Mouse (Mus musculus) MN1 (cell line): ENCODE results near the gene Haus2.
"Not testable (repeated sequence)": the region's sequence is repeated elsewhere in the genome, so short reads cannot be mapped to it uniquely, and the experiment has no call there.

Experiments
- DNase-seq: peaks from one replicate; pipeline ENCODE4 v3.0.0-alpha.2; 2016; ENCODE audit warnings: low spot score

The Haus2 gene

DNA sequence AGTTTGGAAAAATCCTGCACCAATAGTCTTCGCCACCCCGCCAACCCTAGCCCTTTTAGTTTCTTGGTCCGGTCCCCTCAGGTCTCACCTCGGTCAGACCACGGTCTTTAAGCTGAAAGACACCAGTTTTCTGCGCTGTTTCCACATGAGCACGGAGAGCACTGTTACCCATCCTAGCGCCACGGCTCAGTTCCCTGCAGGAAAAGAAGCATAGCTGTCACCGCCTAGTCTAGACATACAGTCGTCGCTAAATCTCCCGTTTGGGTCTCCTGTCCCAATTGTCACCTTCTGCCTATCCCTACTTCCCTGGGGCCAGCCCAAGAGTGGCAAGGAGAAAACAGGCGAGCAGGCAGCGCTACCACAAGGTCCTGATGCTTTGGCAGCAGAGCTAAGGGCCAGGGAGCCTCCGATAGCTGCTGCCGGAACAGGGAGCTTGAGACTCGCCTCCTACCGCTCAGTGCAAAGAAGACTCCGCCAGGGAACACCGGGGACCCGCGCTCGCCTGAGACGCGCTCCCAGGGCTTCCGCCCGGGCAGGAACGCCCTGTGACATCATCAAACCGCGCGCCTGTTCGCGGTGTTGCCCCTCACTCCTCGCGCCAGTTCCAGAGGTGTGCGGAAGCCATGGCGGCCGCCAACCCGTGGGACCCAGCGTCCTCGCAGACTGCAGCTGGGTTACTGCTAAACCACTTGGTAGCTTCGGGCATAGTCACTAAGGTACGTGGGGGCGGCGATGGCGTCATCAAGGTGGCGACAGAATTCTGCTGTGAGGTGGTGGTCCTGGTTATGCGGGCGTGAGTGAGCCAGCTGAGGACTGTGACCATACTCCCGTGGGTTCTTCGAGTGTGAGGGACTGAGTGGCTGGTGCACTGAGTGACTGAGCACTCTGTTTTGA lies at the start of gene Haus2, which contains the start of gene Lrrc57:
Gene Haus2, plus strand, starts transcription at position 554 of the 894 bp plus-strand sequence.
Gene Lrrc57, minus strand, starts transcription at position 691 of the 894 bp plus-strand sequence.
- peak; percentile 92 for DNase-seq

DNA sequence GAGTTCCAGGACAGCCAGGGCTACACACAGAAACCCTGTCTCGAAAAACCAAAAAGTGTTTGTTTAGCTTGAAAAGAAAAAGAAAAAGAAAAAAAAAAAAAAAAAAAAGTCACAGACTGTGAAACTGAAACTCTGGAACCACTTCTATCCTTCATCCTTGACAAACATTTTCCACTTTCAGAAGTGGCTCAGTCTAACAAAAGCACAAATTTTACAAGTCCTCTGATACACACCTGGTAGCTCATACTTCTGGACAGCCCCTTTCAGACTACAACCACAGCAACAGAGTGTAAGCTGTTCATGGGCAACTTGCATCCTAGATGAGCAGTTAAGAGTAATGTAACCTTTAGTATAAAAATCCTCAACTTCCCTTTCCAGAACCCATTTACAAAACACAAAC lies 47.7 kb upstream of the Haus2 start:
- DNase-seq, result no peak

DNA sequence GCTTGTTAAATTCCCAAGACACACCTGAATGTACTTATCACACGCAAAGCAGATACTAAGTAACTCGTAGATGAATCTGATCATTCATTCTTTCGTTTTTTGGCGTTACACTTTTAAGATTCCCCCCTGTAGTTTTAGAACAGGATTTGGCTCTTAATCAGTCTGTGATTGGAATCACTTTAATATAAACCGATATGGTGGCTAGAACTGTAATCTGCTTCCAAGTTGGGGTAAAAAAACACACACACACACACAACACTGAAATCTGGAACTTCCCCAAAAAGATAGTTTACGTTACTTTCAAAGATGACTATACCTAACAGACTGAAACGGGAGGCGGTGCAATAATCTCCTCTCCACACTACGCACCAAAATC lies 46.3 kb upstream of the Haus2 start:
- DNase-seq, result peak; percentile 9

DNA sequence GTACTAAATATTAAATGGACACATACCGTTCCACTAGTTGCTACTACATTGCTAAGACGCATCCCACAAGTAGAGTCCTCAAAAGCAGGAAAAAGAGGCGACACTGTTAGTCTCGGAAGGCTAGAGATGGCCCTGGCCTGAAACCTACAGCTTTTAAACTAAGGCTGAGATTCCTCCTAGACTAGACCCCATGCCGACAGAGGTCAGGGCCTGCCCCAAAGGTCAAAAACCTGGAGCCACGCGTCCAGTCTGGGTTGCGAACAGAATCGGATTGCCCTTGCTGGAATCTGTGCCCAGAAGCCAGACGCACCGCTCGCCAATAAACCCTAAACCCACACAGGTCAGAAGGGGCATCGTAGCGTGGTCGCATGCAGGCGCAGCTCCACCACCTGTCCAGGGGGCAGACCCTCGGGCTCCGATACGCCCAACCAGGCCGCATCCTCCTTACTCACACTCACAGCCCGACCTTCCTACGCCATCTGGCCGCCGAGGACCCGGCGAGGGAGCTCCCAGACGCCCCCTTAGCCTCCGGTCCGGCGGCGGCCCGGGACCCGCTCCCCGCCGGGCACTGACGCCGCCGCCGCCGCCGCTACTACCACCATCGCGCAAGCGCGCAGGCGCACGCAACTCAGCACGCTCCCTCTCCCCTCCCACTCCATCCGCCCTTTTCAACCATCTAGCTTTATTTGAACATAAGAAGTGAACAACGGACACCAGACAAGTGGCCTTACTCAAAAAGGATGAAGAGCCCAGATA lies 45.8 kb upstream of the Haus2 start, which contains the start of gene Zfp106:
Gene Zfp106, minus strand, starts transcription at position 609 of the 756 bp plus-strand sequence.
- peak; percentile 86 for DNase-seq

DNA sequence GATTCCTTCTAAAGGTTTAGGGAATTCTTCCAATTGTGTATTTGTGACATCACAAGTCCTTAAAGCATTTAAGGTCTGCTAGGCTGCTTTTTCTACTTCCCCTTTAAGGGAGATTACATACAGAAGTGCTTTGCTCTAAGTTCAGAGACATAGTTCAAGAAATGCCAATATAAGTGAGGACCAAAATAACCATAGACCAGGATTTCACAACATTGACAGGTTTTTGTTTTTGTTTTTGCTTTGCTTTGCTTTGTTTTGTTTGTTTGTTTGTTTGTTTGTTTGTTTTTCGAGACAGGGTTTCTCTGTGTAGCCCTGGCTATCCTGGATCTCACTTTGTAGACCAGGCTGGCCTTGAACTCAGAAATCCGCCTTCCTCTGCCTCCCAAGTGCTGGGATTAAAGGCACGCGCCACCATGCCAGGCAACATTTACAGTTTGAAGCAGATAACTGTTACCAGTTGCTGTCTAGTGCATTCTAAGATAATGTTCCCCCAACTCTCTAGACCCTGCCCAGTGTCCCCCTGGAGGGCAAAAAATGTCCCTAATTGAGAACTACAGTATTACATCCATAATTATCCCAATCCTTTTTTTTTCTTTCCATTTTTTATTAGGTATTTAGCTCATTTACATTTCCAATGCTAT lies 44.5 kb upstream of the Haus2 start:
- not testable (repeated sequence) for DNase-seq

DNA sequence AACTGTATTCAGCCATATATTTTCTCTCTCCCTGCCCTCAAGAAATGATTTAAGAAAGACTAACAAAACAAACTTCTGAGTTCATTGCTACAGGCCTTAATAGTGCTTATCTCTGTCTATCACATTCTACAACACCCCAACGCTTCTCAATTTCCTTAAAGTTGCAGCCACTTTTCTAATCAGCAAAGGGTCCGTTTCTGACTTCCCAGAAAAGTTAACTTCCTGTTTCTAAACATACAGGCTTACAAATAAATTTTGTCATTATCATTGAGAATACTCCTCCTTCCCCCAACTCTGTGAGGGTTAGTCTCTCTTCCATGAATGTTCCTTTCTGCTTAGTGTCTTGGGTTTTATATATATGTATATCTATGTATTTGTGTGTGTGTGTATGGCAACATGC lies 43.8 kb upstream of the Haus2 start:
- no peak for DNase-seq

DNA sequence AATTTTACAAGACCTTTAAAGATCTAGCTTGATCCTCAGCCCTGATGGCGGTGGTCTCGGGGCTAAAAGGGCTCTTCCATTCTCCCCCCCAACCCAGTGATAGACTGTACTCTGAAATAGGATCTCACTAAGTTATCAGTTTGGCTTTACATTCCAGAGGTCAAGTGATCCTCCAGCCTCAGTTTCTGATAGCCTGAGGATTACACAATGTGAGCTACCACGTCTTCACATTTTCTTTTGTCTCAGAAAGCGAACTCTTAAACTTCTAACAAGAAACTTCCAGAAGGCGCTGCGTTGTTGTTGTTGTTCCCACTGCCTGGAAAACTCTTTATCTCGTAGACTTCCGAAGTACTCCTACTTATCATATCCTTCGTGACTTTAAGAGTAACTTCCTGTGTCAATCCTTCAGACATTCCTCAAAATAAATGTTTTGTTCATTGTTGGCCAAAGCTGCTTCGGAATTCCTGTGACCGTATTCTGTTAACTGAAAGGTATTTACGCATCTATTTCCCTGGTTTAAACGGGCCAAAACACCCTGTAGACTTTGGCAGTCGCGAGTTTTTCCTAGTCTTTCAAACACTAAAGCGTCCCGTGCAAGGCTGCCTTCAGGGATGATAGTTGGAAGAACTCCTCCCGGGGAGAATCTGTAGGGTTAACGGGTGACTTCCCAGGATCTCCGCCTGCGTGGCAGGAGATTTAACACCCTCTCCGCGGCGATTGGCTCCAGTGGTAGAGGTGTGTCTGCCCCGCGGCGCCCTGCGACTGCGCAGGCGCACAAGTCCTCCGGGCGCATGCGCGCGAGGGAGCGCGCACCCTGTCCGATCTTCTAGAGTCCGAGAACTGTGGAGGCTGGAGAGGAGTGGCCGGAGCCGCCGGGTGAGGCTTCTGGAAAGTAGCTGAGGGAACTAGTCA lies 42.0 kb upstream of the Haus2 start, which contains the start of gene Snap23:
Gene Snap23, plus strand, starts transcription at position 786 of the 912 bp plus-strand sequence.
- peak; percentile 96 for DNase-seq

DNA sequence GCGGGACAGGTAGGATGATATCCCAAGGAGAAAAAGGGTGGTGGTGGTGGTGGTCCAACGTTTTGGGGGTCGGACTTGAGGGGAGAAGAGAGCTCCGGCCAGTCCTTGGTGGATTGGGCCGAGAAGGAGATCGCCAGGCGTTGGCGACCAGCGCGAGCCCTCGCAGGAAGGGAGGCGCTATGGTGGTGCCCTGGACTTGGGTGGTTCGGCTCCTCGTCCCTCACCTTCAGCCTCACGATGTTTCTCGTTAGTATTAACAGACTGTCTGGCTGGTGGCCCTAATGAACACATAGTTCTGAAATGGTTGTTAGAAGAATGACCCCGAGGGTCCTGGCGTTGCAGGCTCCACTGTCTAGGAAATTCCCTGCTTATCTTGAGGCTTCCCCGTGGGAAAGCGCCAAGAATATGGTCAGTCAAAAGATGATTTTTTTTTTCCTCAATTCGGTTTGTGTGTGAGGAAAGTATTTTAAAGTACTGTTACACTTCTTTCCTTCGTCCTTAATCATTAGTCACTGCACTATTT lies 41.3 kb upstream of the Haus2 start:
- DNase-seq, result no peak

DNA sequence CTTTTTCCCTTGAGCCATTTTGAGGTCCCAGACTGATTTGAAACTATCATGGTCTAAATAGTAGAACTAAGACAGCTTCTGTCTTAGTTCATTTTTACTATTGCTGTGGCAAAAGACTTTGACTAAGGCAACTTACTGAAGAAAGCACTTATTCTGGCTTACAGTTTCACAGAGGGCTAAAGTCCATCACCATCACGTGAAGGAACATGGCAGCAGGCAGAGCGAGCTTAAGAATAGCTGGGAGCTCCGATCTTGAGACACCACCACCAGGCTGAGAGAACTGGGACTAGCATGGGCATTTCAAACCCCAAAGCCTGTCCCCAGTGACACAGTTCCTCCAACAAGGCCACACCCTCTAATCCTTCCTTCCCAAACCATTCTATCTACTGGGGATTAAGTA lies 38.1 kb upstream of the Haus2 start:
- no peak for DNase-seq

DNA sequence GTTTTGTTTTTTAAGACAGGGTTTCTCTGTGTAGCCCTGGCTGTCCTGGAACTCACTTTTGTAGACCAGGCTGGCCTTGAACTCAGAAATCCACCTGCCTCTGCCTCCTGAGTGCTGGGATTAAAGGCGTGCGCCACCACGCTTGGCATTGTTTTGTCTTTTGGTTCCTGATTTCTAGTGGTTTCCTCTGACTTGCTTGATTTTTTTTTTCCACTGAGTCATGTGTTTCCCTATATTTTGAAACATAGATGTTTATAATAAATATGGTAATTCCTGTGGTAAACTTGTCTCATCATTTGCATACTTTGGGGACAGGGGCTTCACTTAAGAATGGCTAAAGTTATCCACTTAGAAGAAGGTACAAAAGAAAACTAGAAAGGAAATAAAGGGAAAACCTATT lies 37.0 kb upstream of the Haus2 start:
- not testable (repeated sequence) for DNase-seq

DNA sequence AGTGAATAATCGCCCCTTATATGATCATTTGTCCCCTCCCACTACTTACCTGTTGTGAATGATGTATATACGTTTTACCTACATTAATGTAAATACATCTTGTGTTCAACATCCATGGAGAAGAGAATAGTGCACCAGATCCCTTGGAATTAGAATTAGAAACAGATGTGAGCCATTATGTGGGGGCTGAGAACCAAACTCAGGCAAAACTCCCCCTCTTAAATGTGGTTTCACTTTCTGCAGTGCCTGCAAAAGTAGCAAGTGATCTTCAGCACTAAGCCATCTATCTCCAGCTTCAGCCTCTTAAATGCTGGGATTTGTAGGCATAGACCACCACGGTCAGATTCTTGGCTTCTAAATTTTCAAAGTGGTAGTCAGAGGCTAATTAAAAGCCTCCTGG lies 34.1 kb upstream of the Haus2 start:
- no peak for DNase-seq

DNA sequence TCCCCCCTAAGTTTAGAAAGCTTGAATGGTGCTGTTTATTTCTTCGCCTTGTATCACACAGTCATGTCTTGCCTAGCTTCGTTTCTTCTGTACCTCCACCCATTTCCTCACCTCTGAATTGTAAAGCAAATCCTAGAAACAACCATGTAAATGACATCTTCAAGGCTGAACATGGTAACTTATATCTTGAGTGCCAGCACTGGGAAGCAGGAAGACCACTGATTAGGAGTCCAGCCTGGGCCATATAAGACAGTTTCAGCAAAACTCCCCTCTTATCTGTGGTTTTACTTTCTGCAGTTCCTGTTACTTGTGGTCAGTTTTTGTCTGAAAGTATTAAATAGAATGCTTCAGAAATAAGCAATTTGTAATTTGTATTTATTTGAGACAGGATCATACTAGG lies 33.2 kb upstream of the Haus2 start:
- no peak for DNase-seq

DNA sequence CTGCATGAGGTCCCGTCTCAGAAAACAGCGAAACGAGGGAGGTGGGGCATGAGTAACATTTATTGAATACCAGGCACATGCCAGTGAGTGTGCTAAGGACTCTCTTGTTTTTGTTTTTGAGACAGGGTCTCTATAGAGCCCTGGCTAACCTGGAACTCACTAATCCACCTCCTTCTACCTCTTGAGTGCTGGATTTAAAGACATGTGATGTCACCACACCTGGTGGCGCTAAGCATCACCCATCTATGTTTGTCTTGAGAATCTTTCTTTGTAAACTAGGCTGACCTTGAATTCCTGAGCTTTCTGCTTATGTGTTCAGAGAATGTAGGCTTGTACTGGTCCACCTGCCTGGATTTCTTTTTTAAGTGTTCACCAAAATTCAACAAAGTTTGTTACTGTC lies 31.4 kb upstream of the Haus2 start:
- DNase-seq, result no peak

DNA sequence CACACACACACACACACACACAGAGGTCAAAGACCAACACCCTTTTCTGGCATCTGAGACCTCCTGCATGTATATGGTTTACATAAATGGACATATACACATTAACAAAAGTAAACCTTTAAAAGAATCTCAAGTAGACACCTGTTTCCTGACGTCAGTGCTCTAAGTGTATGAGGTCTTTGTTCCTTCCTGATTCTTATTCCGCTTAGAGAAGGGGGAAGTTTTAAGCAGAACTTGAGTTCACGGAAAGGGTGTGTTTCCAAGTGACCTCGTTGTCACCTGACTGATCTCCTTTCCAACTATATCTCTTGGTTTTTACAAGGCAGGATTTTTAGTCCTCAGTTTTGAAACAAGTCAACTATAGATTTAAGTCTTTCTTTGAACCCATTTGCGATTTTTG lies 30.9 kb upstream of the Haus2 start:
- DNase-seq, result no peak

DNA sequence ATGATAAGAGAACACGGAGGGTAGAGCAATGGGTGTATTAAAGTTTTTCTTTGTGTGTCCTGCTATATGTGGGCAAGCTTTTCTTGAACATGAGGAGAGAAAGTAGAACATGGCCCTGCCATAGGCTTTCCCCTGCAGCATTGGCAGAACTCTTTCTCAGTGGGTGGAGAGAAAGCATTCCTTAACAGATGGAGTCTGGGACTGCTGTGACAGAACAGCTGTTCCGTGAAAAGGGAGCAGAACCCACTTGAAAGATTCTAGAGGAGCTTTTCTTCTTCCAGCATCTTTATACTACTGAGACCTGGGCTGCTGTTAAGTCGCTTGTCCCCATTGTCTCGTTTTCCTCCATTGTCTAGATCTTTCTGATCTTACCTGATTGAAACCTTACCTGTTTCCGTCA lies 19.4 kb upstream of the Haus2 start:
- DNase-seq, result no peak

DNA sequence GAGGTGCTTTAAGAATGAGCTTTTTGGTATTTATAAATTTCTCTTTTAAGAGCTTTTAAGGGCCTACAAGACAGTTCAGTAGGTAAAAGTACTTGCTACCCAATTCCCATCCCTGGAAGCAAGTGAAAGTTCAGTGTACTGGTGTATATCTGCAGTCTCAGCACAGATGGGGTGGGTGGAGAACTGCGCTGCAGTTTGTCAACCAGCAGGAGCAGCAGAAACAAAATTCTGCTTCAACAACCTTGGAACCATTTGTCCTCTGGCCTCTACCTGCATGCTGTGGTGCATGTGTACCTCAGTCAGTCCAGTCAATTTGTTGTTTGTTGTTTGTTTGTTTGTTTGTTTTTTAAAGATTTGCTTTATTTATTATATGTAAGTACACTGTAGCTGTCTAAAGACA lies 17.0 kb upstream of the Haus2 start:
- DNase-seq, result no peak

DNA sequence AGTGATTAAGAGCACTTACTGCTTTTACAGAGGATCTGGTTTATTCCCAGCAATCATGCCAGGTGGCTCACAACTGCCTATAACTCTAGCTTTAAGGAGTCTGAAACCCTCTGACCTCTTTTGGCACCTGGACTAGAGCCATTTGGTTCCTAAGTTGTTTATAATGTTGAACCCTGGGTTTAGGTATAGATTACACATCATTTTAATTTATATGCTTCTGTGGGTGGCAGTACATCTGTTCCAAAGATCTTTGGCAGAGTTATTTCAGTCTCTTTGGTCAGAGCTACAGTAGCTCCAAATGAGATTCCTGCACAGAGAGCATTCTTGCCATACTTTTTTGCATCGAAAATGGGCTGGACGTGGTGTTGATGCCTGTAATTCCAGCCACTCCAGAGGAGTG lies 11.4 kb upstream of the Haus2 start:
- DNase-seq, result no peak

DNA sequence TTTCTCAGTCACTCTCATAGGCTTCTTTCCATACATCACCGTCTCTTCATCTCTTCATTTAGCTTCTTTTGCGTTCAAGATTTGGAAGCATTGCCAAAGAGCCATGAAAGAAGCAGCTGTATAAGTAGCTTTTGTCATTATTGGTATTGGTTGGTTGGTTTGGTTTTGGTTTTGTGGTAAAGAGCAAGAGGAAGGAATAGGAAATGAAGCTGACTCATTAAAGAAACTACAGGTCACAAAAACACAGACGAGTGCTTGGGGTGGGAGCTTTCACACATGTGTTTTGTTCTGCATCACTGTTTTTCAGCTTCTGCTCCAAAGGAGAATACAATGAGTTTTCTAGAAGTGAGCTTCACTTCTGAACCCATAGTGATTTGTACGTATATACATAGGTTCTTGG lies 9.7 kb upstream of the Haus2 start:
- DNase-seq, result no peak

DNA sequence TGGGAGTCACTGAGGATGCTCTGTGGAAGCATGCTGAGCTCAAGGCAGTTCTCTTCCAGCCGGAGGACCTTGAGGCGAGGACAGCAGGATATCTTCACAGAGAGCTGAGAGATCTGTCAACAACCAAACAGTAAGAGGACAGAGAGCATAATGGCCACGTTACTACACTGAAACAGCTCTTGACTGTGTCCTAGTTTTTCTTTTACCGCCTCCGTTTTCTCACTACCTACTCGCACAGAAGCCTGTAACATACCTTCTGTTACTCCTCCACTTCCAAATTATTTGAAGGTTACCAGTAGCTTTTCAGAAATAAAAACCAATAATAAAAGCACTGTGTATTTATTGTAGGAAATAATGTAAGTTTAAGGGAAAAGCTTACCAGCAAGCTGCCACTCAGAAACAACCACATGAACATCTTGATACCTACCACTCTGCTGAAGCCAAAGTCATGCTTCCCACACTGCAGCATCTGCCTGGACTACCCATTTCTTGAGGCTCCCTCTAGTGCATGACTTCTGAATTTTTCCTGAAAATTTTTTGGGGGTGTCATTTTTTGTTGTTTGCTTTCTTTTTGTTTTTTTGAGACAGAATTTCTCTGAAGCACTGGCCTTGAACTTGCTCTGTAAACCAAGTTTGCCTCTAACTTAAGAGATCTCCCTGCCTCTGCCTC lies 3.0 kb upstream of the Haus2 start:
- peak; percentile 28 for DNase-seq

DNA sequence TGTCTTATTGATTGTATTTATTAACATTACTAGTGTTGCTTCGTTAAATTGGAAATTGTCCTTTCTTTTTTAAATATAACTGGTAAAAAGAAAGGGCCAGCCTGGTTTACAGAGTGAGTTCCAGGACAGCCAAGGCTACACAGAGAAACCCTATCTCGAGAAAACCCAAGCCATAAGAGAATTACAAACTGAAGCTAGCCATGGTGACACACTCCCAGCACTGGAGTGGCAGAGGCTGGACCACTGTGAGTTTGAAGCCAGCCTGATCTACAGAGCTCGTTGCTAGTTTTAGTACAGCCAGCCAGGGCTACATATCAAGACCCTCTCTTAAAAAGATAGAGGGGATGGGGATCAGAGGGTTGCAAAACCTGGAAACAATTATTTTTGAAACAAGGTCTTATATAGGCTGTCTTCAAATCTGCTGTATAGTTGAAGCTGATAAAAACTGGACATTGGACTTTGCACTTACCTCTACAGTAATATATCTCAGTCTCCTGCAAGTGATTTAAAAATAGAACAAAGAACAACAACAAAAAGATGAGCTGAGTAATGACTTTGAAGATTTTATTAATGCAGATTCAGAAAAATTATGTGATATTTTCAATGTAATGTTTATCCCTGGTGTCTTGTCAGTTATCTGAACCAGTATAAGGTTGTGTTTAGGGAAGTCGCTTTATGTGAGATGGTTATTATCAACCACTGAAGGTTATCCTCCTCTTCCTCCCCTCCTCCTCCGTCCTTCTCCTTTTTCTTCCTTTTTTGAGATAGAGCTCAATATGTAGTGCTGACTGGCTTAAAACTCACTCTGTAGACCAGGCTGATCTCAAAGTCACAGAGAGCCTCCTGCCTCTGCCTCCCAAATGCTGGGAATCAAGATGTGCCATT lies 7.3 kb downstream of the Haus2 start:
- DNase-seq, result no peak
